Mouse (Mus musculus): Measurements from ENCODE around the gene Fmnl2. TPM values are rescaled to one million over a fixed set of nuclear protein-coding genes. Genes with fewer than 3 reads are reported as not detected.

The Fmnl2 gene
- total and polyA plus RNA-seq, 3 experiments: 0.42 to 2.8 (median 2.1) TPM

DNA sequence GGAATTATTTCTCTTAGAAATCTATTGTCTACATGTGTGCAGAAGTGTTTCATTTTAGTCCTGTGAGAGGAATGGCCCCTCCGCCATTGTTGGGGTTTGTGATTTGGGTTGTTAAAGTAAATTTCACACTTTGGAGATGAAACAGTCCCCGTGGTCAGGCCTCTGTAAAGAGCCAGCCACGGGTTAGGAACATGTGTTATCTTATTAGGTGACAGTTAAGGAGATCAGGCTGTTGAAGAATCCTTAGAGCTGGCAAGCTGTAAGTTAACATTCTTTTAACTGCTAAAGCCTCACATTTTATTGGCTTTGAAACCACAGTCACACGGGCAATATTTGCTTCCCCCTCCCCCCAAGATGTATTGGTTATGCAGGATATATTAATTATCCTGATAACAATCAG is 131.7 kb downstream of the Fmnl2 start:
- H3K4me1 ChIP-seq (ENCODE audit: control insufficient read depth in 1 of 2, insufficient read depth in 2 of 2): peaks cover 0 to 7% of the 10 kb centered on the region in 2 experiments; a peak in 2 of 4 replicates
- H3K4me3 ChIP-seq (replicated peaks in 1 of 3; ENCODE audit: low read depth in 2 of 3, low read length in 2 of 3, poor library complexity in 1 of 3): no peak overlapping the region
- H3K27ac ChIP-seq (ENCODE audit: insufficient read depth, low read depth): no peak overlapping the region
- dilution Hi-C loops (cut with MboI; ENCODE audit: extremely low pct_ligation_motif_present, extremely low pct_unique_long_range_greater_than_20kb, low sequenced_read_pairs) (no loop called here), in situ Hi-C loops (cut with MboI; ENCODE audit: low pct_ligation_motif_present, low pct_unique_long_range_greater_than_20kb, low sequenced_read_pairs) (no loop called here)
- no peak for DNase-seq (ENCODE audit: extremely low read depth)
- no peaks in the 10 kb centered on the region for H3K9me3 ChIP-seq (replicated peaks; ENCODE audit: low read length)
- H3K9ac ChIP-seq (ENCODE audit: insufficient read depth, low read depth): no peak overlapping the region
- no peaks in the 10 kb centered on the region for H3K79me2 ChIP-seq (replicated peaks; ENCODE audit: control insufficient read depth, extremely low read depth, insufficient read depth, poor library complexity, severe bottlenecking)
- no peaks in the 10 kb centered on the region for H3K36me3 ChIP-seq (replicated peaks in 1 of 2; ENCODE audit: control insufficient read depth in 1 of 2, insufficient read depth in 1 of 2, low read length in 1 of 2)
- TF ChIP-seq ZC3H11A (IDR thresholded peaks at IDR 0.05; ENCODE audit: low read depth, low read length) (no peak), POLR2AphosphoS2 (IDR thresholded peaks at IDR 0.05; ENCODE audit: low read depth, low read length) (no peak), NELFE (IDR thresholded peaks at IDR 0.05; ENCODE audit: low read depth, low read length) (no peak), MXI1 (IDR thresholded peaks at IDR 0.05; ENCODE audit: low read depth, low read length) (no peak), MYC (IDR thresholded peaks at IDR 0.05; ENCODE audit: low read depth, low read length) (no peak), IRF4 (IDR thresholded peaks at IDR 0.05; ENCODE audit: low read depth, low read length) (no peak), MAZ (IDR thresholded peaks at IDR 0.05; ENCODE audit: low read depth, low read length) (no peak), MAFK (IDR thresholded peaks at IDR 0.05; ENCODE audit: insufficient replicate concordance, low read length) (no peak), MAX (IDR thresholded peaks at IDR 0.05; ENCODE audit: low read length) (no peak), USF1 (IDR thresholded peaks at IDR 0.05; ENCODE audit: low read depth, low read length) (no peak), KAT2A (IDR thresholded peaks at IDR 0.05; ENCODE audit: insufficient replicate concordance, low read length) (no peak)
- no peak overlapping the region for H3K4me2 ChIP-seq (ENCODE audit: insufficient read depth, low read depth, poor library complexity, severe bottlenecking)
- no peaks in the 10 kb centered on the region for H3K27me3 ChIP-seq (replicated peaks)

DNA sequence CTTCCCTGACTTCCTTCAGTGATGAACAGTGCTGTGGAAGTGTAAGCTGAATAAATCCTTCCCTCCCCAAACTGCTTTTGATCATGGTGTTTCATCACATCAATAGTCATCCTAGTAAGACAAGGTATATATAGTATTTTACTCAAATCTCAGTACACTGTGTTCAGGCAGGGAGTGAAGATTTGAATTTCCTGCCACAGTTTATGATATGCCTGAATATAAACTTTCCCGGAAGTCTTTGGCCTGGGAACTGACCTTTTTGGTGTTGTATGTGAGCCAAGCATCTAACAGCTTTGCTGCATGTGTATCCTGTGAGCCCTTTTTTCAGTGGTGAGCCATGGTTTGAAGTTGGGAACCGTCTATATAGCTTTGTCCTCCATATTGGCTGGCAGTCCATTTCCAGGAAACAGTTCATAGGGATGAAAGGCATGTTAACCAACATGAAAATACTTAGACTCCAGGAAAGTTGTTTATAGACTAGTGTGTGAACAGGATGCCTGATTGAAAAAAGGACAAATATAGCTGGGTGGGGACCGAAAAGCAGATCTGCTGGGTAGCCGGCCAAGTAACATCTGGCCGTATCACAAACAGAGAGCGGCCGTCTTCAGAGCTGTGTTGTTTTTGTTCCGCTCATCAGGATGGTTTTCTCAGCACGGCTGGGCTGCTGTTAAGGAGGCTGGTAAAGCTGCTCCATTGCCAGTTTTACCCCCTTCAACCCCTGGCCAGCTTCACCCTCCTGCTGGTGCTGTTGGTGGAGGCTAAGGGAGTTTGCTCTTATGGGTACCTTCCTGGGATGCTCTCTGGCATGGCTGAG is 133.4 kb downstream of the Fmnl2 start:
- dilution Hi-C loops (cut with MboI; ENCODE audit: extremely low pct_ligation_motif_present, extremely low pct_unique_long_range_greater_than_20kb, low sequenced_read_pairs) (no loop called here), in situ Hi-C loops (cut with MboI; ENCODE audit: low pct_ligation_motif_present, low pct_unique_long_range_greater_than_20kb, low sequenced_read_pairs) (no loop called here)
- no peaks in the 10 kb centered on the region for H3K4me1 ChIP-seq (ENCODE audit: control insufficient read depth in 1 of 2, insufficient read depth in 2 of 2)
- no peaks in the 10 kb centered on the region for H3K27me3 ChIP-seq (replicated peaks)
- H3K27ac ChIP-seq (ENCODE audit: insufficient read depth, low read depth): no peak overlapping the region
- no peak for TF ChIP-seq MAFK (IDR thresholded peaks at IDR 0.05; ENCODE audit: insufficient replicate concordance, low read length)
- no peak for TF ChIP-seq ZC3H11A (IDR thresholded peaks at IDR 0.05; ENCODE audit: low read depth, low read length)
- no peak for TF ChIP-seq CTCF (conservative IDR thresholded peaks at IDR 0.05 in 1 of 2, IDR thresholded peaks at IDR 0.05 in 1 of 2; ENCODE audit: low read depth in 2 of 2, low read length in 2 of 2)
- TF ChIP-seq CHD1 (IDR thresholded peaks at IDR 0.05; ENCODE audit: low read depth, low read length): no peak
- TF ChIP-seq USF1 (IDR thresholded peaks at IDR 0.05; ENCODE audit: low read depth, low read length): no peak
- no peak for TF ChIP-seq NELFE (IDR thresholded peaks at IDR 0.05; ENCODE audit: low read depth, low read length)
- no peak for TF ChIP-seq SIN3A (IDR thresholded peaks at IDR 0.05; ENCODE audit: low read length)
- no peak for TF ChIP-seq EP300 (IDR thresholded peaks at IDR 0.05; ENCODE audit: low read length)
- no peak for TF ChIP-seq NRF1 (IDR thresholded peaks at IDR 0.05; ENCODE audit: low read depth, low read length)
- TF ChIP-seq GABPA (IDR thresholded peaks at IDR 0.05; ENCODE audit: insufficient replicate concordance, low read depth, low read length): no peak
- H3K9me3 ChIP-seq (replicated peaks; ENCODE audit: low read length): no peaks in the 10 kb centered on the region
- H3K36me3 ChIP-seq (replicated peaks in 1 of 2; ENCODE audit: control insufficient read depth in 1 of 2, insufficient read depth in 1 of 2, low read length in 1 of 2): no peaks in the 10 kb centered on the region
- DNase-seq (ENCODE audit: extremely low read depth): no peak
- H3K9ac ChIP-seq (ENCODE audit: insufficient read depth, low read depth): no peak overlapping the region
- H3K79me2 ChIP-seq (replicated peaks; ENCODE audit: control insufficient read depth, extremely low read depth, insufficient read depth, poor library complexity, severe bottlenecking): no peaks in the 10 kb centered on the region
- H3K4me3 ChIP-seq (replicated peaks in 1 of 3; ENCODE audit: low read depth in 2 of 3, low read length in 2 of 3, poor library complexity in 1 of 3): no peak overlapping the region
- H3K4me2 ChIP-seq (ENCODE audit: insufficient read depth, low read depth, poor library complexity, severe bottlenecking): no peak overlapping the region

Measured in CH12.LX (cell line).